Mouse (Mus musculus) midbrain, embryonic 16.5 days (tissue): ENCODE measurements around the gene Cdk2ap1. TPM values are rescaled to one million over a fixed set of nuclear protein-coding genes. Genes with fewer than 3 reads are reported as not detected.
"Not testable (repeated sequence)": the region's sequence is repeated elsewhere in the genome, so short reads cannot be mapped to it uniquely, and the experiment has no call there.

ENCODE experiments used
- ATAC-seq: fragments of 200-750 bp; cut with Nextera tagmentation; 2 replicates; pipeline ENCODE4 v1.8.0; 2017; ENCODE audit warnings: moderate TSS enrichment
- H3K27ac ChIP-seq: fragments of 300-500 bp; sonication (generic); 2 replicates; pipeline ENCODE4 v1.5.1; 2014; ENCODE audit warnings: mild to moderate bottlenecking, low read length, mixed read lengths
- H3K27me3 ChIP-seq: fragments of 300-500 bp; sonication (generic); 2 replicates; pipeline ENCODE4 v1.6.1; 2014; ENCODE audit warnings: low read depth, low read length, mixed read lengths; ENCODE audit not compliant: control insufficient read depth, insufficient read depth
- H3K36me3 ChIP-seq: fragments of 300-500 bp; sonication (generic); 2 replicates; pipeline ENCODE4 v1.6.1; 2014; ENCODE audit warnings: mild to moderate bottlenecking, low read length, moderate library complexity, mixed read lengths; ENCODE audit not compliant: control insufficient read depth, insufficient read depth
- H3K4me1 ChIP-seq: fragments of 300-500 bp; sonication (generic); 2 replicates; pipeline ENCODE4 v1.6.1; 2014; ENCODE audit warnings: mild to moderate bottlenecking, low read length, mixed read lengths; ENCODE audit not compliant: control insufficient read depth, insufficient read depth
- H3K4me2 ChIP-seq: fragments of 300-500 bp; sonication (generic); 2 replicates; pipeline ENCODE4 v1.6.1; 2014; ENCODE audit warnings: mild to moderate bottlenecking, low read length, mixed read lengths
- H3K4me3 ChIP-seq: fragments of 300-500 bp; sonication (generic); 2 replicates; pipeline ENCODE4 v1.5.1; 2014; ENCODE audit warnings: low read depth, mild to moderate bottlenecking, low read length, moderate library complexity, mixed read lengths
- H3K9ac ChIP-seq: fragments of 300-500 bp; sonication (generic); 2 replicates; pipeline ENCODE4 v1.6.1; 2014; ENCODE audit warnings: low read depth, low read length, mixed read lengths
- H3K9me3 ChIP-seq: fragments of 300-500 bp; sonication (generic); replicated peaks from 2 replicates; pipeline ENCODE4 v1.6.1; 2014; ENCODE audit warnings: mild to moderate bottlenecking, low read length, mixed read lengths; ENCODE audit not compliant: control insufficient read depth, poor library complexity, severe bottlenecking
- WGBS: fragments of 180-500 bp; shearing (Covaris S2); extraction: QIAGEN DNeasy Blood & Tissue Kit; methylation state at CpG from one replicate; pipeline ENCODE4 v1.1.7; 2014; 5-methylcytosine and 5-hydroxymethylcytosine counted together
- polyA plus RNA-seq: library from polyadenylated mRNA; unstranded; fragments of >200 nt; fragmentation: Nextera tagmentation; extraction: Ambion mirVana; gene quantifications from 2 replicates; pipeline ENCODE4 v1.2.1, GENCODE M21; 2015

Cdk2ap1 gene
- polyA plus RNA-seq, 1 experiment from 2014 or later, result 40.4 TPM

GRCm38 (mm10) chr5:124315498-124315897 is 47.4 kb downstream of the Cdk2ap1 start:
- H3K4me1 ChIP-seq, result no peaks in the 10 kb centered on the region
- no peaks in the 10 kb centered on the region for H3K27me3 ChIP-seq
- no peak overlapping the region for H3K4me3 ChIP-seq
- H3K4me2 ChIP-seq, result no peak overlapping the region
- H3K9ac ChIP-seq, result no peak overlapping the region
- 93% methylated on average over 9 of the region's 9 CpGs for WGBS
- H3K27ac ChIP-seq, result no peak overlapping the region
- no peaks in the 10 kb centered on the region; the same call in 1 of the 2 replicates for H3K9me3 ChIP-seq
- ATAC-seq, result no peak
- H3K36me3 ChIP-seq, result peaks cover 35% of the 10 kb centered on the region

- Histone ChIP-seq H3K9me3 (no peaks in the 10 kb centered on the region; the same call in 1 of the 2 replicates), H3K4me1 (no peaks in the 10 kb centered on the region), H3K9ac (no peak overlapping the region), H3K4me3 (no peak overlapping the region), H3K27me3 (no peaks in the 10 kb centered on the region), H3K4me2 (no peak overlapping the region), H3K36me3 (peaks cover 35% of the 10 kb centered on the region), H3K27ac (no peak overlapping the region)
- no peak for ATAC-seq
- 95% methylated on average over 11 of the region's 11 CpGs for WGBS
Measured at GRCm38 (mm10) chr5:124310091-124310490, 52.8 kb downstream of the Cdk2ap1 start.

- H3K27ac ChIP-seq, result no peak overlapping the region
- peaks cover 28% of the 10 kb centered on the region for H3K36me3 ChIP-seq
- H3K9ac ChIP-seq, result no peak overlapping the region
- H3K4me2 ChIP-seq, result no peak overlapping the region
- no peaks in the 10 kb centered on the region for H3K4me1 ChIP-seq
- H3K9me3 ChIP-seq, result no peaks in the 10 kb centered on the region; the same call in 1 of the 2 replicates
- ATAC-seq, result no peak
- no peaks in the 10 kb centered on the region for H3K27me3 ChIP-seq
- no peak overlapping the region for H3K4me3 ChIP-seq
- 69% methylated on average over 10 of the region's 10 CpGs for WGBS
Measured at GRCm38 (mm10) chr5:124309155-124309554, 53.7 kb downstream of the Cdk2ap1 start.

- 95% methylated on average over 6 of the region's 6 CpGs for WGBS
Measured at GRCm38 (mm10) chr5:124302853-124303252, 60.0 kb downstream of the Cdk2ap1 start.

GRCm38 (mm10) chr5:124300132-124300531 is 62.8 kb downstream of the Cdk2ap1 start:
- H3K36me3 ChIP-seq, result peaks cover 28% of the 10 kb centered on the region

More at GRCm38 (mm10) chr5:124302853-124303252, 60.0 kb downstream of the Cdk2ap1 start:
- H3K27ac ChIP-seq, H3K4me1 ChIP-seq, H3K27me3 ChIP-seq, H3K9me3 ChIP-seq, H3K4me2 ChIP-seq, H3K9ac ChIP-seq, ATAC-seq, H3K4me3 ChIP-seq: not testable (repeated sequence)
- peaks cover 27% of the 10 kb centered on the region for H3K36me3 ChIP-seq

GRCm38 (mm10) chr5:124299307-124299706 is 63.6 kb downstream of the Cdk2ap1 start:
- H3K4me3 ChIP-seq, H3K4me1 ChIP-seq, H3K27ac ChIP-seq, H3K4me2 ChIP-seq, H3K9me3 ChIP-seq, H3K9ac ChIP-seq, H3K27me3 ChIP-seq, ATAC-seq: not testable (repeated sequence)
- WGBS, result 57% methylated on average over 3 of the region's 4 CpGs
- peaks cover 28% of the 10 kb centered on the region for H3K36me3 ChIP-seq

More at GRCm38 (mm10) chr5:124300132-124300531, 62.8 kb downstream of the Cdk2ap1 start:
- Histone ChIP-seq H3K4me3 (no peak overlapping the region), H3K4me2 (no peak overlapping the region), H3K9me3 (no peaks in the 10 kb centered on the region), H3K27me3 (no peaks in the 10 kb centered on the region), H3K27ac (no peak overlapping the region), H3K4me1 (no peaks in the 10 kb centered on the region), H3K9ac (no peak overlapping the region)
- 85% methylated on average over 4 of the region's 4 CpGs for WGBS
- ATAC-seq, result no peak

GRCm38 (mm10) chr5:124296475-124296874 is 66.4 kb downstream of the Cdk2ap1 start:
- H3K36me3 ChIP-seq, result peaks cover 20% of the 10 kb centered on the region

More at GRCm38 (mm10) chr5:124296475-124296874, 66.4 kb downstream of the Cdk2ap1 start:
- Histone ChIP-seq H3K9me3 (no peaks in the 10 kb centered on the region), H3K27me3 (no peaks in the 10 kb centered on the region), H3K4me3 (no peak overlapping the region), H3K9ac (no peak overlapping the region), H3K4me1 (no peaks in the 10 kb centered on the region), H3K27ac (no peak overlapping the region), H3K4me2 (no peak overlapping the region)
- no peak for ATAC-seq
- 88% methylated on average over 4 of the region's 4 CpGs for WGBS

Other genes starting within 250 kb of the Cdk2ap1 start
- 78.0 and 81.6 TPM in 2 replicates for gene Arl6ip4, start 247.0 kb downstream of the Cdk2ap1 start, polyA plus RNA-seq
- 9.6 and 10.9 TPM in 2 replicates for gene Pitpnm2, start 113.3 kb downstream of the Cdk2ap1 start, polyA plus RNA-seq
- 9.3 and 10.8 TPM in 2 replicates for gene Mphosph9, start 35.1 kb downstream of the Cdk2ap1 start, polyA plus RNA-seq
- gene 2810006K23Rik, start 35.0 kb downstream of the Cdk2ap1 start, polyA plus RNA-seq, result 10.5 and 11.1 TPM in 2 replicates
- 94.5 and 113 TPM in 2 replicates for gene Sbno1, start 62.9 kb upstream of the Cdk2ap1 start, polyA plus RNA-seq
- 12.3 and 15.4 TPM in 2 replicates for gene Kmt5a, start 76.8 kb upstream of the Cdk2ap1 start, polyA plus RNA-seq
- gene Rilpl2, start 115.3 kb upstream of the Cdk2ap1 start, polyA plus RNA-seq, result 25.3 and 29.9 TPM in 2 replicates
- 19.9 and 21.7 TPM in 2 replicates for gene Snrnp35, start 120.1 kb upstream of the Cdk2ap1 start, polyA plus RNA-seq
- gene Rilpl1, start 168.3 kb upstream of the Cdk2ap1 start, polyA plus RNA-seq, result 10.6 and 11.7 TPM in 2 replicates
- 340 and 348 TPM in 2 replicates for gene Tmed2, start 177.6 kb upstream of the Cdk2ap1 start, polyA plus RNA-seq
- 25.7 and 27.8 TPM in 2 replicates for gene Ddx55, start 189.8 kb upstream of the Cdk2ap1 start, polyA plus RNA-seq
- 62.1 and 63.6 TPM in 2 replicates for gene Eif2b1, start 216.0 kb upstream of the Cdk2ap1 start, polyA plus RNA-seq
- 46.6 and 48.6 TPM in 2 replicates for gene Gtf2h3, start 216.1 kb upstream of the Cdk2ap1 start, polyA plus RNA-seq